Mouse (Mus musculus): ENCODE measurements around the gene Aprt.

- no peak for TF ChIP-seq CHD2 (IDR thresholded peaks at IDR 0.05; ENCODE audit: low read depth, low read length)
- no peak for TF ChIP-seq ZNF384 (IDR thresholded peaks at IDR 0.05; ENCODE audit: low read depth, low read length)
Measured at GRCm38 (mm10) chr8:122531312-122531711, 45.4 kb downstream of the Aprt start.

All from ES-E14 (cell line).